Mouse (Mus musculus) G1E (cell line): ENCODE measurements around the gene Phf12.

ENCODE experiments used
- CTCF ChIP-seq: IDR thresholded peaks from 2 replicates; pipeline ENCODE4 v1.5.1; 2012; ENCODE audit warnings: low read depth, low read length, inconsistent platforms, mixed read lengths
- GATA1 ChIP-seq: IDR thresholded peaks from 2 replicates; pipeline ENCODE4 v1.6.1; 2012; ENCODE audit warnings: borderline replicate concordance, low read length, inconsistent platforms, mixed read lengths
- GATA2 ChIP-seq: IDR thresholded peaks from 2 replicates; pipeline ENCODE4 v1.6.1; 2012; ENCODE audit warnings: low read depth, low read length, inconsistent platforms, borderline replicate concordance
- POLR2AphosphoS5 ChIP-seq: IDR thresholded peaks from 2 replicates; pipeline ENCODE4 v1.6.1; 2012; ENCODE audit warnings: low read depth, low read length, inconsistent platforms; ENCODE audit not compliant: insufficient replicate concordance
- TAL1 ChIP-seq: conservative IDR thresholded peaks from 2 replicates; pipeline ENCODE4 v1.6.1; 2012; ENCODE audit warnings: low read depth, low read length, inconsistent platforms, mixed read lengths

- TF ChIP-seq CTCF (no peak), GATA1 (no peak), GATA2 (no peak), TAL1 (no peak), POLR2AphosphoS5 (no peak)
Observed at GRCm38 (mm10) chr11:78066641-78067040, 84.1 kb downstream of the Phf12 start.
